Mouse (Mus musculus) common myeloid progenitor, adult 5-6 weeks (primary cell): ENCODE data around the gene Dgcr8. TPM values are rescaled to one million over a fixed set of nuclear protein-coding genes. Genes with fewer than 3 reads are reported as not detected.
"Not testable (repeated sequence)": the region's sequence is repeated elsewhere in the genome, so short reads cannot be mapped to it uniquely, and the experiment has no call there.

Experiments used
- ATAC-seq: replicated peaks from 2 replicates; pipeline ENCODE4 v1.8.0; 2016; ENCODE audit warnings: low read depth, mild to moderate bottlenecking, moderate TSS enrichment, inconsistent platforms; ENCODE audit not compliant: poor library complexity, severe bottlenecking
- total RNA-seq: library from RNA; stranded (forward); fragments of 200-1000, 187-1606 nt; gene quantifications from 2 replicates; pipeline ENCODE4 v1.2.3, GENCODE M21; 2017

Dgcr8 gene
- 60.0 and 60.6 TPM in 2 replicates for total RNA-seq

DNA sequence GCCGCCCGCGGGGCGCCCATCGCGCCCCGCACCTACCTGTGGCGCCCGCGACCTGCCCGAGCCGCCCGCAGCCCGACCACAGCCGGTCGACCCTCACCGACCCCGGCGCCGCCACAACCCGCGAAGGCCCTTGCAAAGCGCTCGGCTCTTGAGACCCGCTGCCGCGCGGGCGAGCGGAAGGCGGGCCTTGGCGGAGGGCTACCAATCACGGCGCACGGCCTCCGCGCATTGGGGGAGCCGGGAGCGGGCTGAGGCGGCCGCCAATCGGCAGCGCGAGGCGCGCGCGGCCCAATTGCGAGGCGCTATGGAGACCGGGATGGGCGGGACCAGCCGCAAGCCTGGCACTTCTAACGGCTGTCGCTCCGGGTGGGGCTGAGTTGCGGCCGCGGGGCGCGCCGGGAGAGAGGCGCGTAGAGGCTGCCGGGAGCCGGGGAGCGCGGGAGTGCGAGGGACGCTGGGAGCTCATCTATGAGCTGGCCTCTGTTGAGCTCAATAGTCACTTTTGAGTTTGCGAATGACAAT, at the start of gene Dgcr8:
Gene Dgcr8 (minus strand): TSS at position 180 of the 522 bp plus-strand sequence.
- ATAC-seq: peak; percentile 95

GRCm38 (mm10) chr16:18337261-18337660, 48.2 kb upstream of the Dgcr8 start:
- no peak for ATAC-seq

DNA sequence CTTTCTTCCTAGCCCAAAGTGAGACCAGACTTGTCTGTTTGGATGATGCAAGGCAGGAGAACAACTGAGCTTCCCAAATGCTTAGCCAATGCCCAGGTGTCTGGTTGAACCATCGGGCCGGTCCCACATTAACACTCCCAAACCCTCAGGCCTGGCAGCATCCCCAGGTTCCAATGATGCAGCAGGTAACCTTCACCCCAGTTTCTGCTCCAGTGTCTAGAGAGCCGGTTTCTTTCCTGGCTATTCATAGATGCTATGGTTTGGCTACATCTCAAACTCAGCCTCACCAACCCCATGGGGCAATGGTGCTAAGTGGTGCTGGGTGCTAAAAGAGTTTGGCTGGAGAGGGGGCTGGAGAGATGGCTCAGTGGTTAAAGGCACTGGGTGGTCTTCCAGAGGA, 46.9 kb upstream of the Dgcr8 start:
- no peak for ATAC-seq

DNA sequence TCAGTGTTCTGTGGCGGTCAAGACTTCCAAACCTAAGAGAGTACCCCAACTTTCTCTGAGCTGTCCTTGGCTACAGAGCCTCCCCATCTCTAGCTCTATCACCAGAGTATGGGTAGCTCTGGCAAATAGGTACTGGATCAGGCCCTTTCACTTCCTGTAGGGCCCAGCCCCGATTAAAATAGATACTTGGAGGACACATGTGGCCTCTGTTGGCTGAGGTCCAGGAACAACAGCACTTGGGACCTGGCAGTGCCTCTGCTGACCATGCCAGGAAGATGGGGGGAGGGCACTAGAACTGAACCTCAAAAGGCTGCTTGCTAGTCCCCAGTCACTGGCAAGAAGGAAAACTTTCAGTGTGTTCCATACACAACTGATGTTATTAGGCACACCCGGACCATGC, 44.9 kb upstream of the Dgcr8 start:
- ATAC-seq: no peak

DNA sequence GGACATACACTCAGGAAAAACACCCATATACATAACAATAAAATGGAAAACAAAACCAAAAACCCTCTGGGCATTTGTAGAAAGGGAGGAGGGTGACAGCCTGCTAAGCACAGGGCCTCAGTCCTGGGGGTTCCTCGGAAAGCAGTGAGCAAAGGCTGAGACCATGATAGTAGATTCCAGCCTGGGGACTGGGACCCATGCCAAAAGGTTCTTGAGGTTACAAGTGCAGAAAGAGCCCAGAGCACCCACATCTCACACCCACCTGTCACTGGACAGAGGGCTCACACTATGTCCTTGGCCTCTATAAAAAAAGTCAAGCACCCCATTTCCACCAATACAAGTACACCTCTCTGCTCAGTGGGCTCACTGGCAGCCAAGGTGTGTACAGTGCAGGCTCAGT, 39.5 kb upstream of the Dgcr8 start:
- ATAC-seq: no peak

- no peak for ATAC-seq
Observed at GRCm38 (mm10) chr16:18327936-18328335, 38.9 kb upstream of the Dgcr8 start.

GRCm38 (mm10) chr16:18325741-18326140, 36.7 kb upstream of the Dgcr8 start:
- no peak for ATAC-seq

- no peak for ATAC-seq
Observed at GRCm38 (mm10) chr16:18324031-18324430, 35.0 kb upstream of the Dgcr8 start.

- ATAC-seq: no peak
Observed at GRCm38 (mm10) chr16:18323460-18323859, 34.4 kb upstream of the Dgcr8 start.

DNA sequence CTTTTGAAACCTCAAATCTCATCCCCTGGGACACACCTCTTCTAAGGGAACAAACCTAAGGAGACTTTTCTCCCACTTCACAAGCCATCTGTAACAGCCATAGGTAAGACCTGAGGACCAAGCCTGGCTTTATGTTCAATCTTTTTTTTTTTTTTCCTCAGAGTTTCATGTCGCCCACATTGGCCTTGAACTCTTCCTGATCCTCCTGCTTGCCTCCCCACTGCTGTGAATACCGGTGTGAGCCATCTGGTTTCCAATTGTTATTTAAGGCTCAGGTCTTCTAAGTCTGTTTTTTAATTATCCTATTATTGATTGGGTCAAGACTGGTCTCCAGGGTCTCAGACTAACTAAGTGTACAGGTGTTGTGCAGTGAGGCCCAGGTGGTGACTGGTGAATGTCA, 32.4 kb upstream of the Dgcr8 start:
- ATAC-seq: no peak

- no peak for ATAC-seq
Observed at GRCm38 (mm10) chr16:18318992-18319391, 29.9 kb upstream of the Dgcr8 start.

GRCm38 (mm10) chr16:18308159-18308558, 19.1 kb upstream of the Dgcr8 start:
- ATAC-seq: 0 out of 2 replicates have a peak, but pooled peaks have one; percentile 25

- ATAC-seq: not testable (repeated sequence)
Observed at GRCm38 (mm10) chr16:18289614-18290013, 568 bp upstream of the Dgcr8 start.

DNA sequence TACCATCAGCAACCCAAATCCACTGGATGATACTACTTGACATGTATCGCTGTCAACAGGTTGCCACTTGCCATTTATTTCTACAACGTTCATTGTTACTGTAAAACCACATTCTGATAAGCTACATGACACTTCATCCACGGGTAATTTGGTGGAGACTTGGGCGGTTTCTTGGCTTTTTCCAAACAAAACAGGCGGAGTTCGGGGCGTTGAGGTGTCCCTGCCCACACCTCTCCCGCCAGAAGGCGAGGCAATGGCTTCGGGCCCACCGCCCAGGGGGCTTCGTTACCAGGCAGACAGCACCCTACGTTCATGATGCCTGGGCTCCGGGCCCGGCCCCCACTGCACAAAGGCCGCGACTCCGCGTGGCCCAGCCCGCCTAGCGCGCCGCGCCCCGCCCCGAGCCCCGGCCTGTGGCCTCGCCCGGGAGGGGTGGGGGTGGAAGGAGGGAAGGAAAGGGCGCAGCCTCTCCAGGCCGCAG, 425 bp downstream of the Dgcr8 start:
- ATAC-seq: peak; percentile 44

GRCm38 (mm10) chr16:18288166-18288565, 880 bp downstream of the Dgcr8 start:
- ATAC-seq: no peak

GRCm38 (mm10) chr16:18275166-18275565, 13.9 kb downstream of the Dgcr8 start:
- no peak for ATAC-seq

GRCm38 (mm10) chr16:18268182-18268581, 20.9 kb downstream of the Dgcr8 start:
- ATAC-seq: peak; percentile 65; the same call in 1 of the 2 replicates

- ATAC-seq: no peak
Observed at GRCm38 (mm10) chr16:18265024-18265423, 24.0 kb downstream of the Dgcr8 start.

DNA sequence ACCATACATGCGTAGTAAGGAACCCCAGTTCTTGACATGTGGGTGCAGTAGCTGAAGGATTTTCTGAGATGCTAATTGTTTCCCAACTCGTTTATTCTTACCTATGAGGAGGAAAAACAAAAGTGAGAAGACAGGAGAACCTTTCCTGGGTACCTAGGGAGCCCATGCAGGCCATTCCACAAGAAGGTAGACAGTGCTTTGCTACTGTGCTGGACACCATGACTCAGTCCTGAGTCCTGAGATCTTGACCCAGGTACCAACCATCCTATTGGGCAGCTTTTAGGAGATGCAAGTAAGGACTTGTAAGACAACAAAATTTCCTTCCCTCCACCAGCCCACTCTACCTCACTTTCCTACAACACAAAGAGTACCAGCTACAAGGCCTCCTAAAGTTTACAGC, 30.8 kb downstream of the Dgcr8 start, which contains the start of gene Gm49776:
Gene Gm49776 (minus strand): TSS at position 101 of the 400 bp plus-strand sequence.
- no peak for ATAC-seq

DNA sequence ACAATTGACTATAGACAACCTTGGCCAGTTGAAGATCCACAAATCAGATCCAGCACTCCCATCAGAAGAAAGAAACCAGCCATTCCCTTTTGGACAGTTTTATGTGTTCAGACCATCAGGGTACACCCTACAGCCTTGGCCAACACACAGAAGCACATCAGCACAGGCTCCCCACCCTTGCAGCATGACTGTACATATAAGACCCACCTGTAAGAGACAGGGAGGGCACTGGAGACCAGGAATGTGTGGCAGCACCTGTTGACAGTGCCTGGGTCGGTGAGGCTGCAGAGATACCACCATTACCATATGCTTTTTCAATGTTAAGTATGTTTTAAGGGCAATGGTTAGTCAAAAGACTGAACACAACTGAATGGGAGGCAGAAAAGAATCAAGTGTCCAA, 35.2 kb downstream of the Dgcr8 start:
- ATAC-seq: no peak

DNA sequence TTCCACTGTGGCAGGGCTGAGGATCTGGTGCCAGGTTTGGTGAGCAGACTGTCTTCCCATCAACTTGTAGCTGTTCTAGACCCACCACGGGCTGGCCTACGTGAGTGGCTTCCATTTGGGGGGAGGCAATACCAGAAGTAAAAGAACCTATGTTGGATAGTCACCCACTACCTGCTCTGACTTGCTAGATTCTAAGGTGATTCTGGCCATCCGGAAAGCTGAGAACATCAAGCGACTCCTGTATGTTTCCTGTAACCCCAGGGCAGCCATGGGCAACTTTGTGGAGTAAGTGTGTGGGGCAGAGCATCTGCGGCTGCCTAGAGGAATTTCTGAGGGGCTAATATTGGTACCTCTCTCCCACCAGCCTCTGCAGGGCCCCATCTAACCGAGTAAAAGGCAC, 36.3 kb downstream of the Dgcr8 start:
- no peak for ATAC-seq
